Mouse (Mus musculus) liver, adult 10 weeks (tissue): ENCODE results near the gene Vmn1r4. TPM values are rescaled to one million over a fixed set of nuclear protein-coding genes. Genes with fewer than 3 reads are reported as not detected.

ENCODE experiments used
- polyA plus RNA-seq: library from polyadenylated mRNA; stranded (reverse); fragments of 350-450 nt; fragmentation: Illumina TruSeq; extraction: RNeasy Lipid Tissue Mini Kit (QIAGEN cat#74804); gene quantifications from one replicate; pipeline ENCODE4 v1.2.3, GENCODE M21; 2014; ENCODE audit warnings: low read depth, low replicate concordance

Gene Vmn1r4
- 0.42 TPM for polyA plus RNA-seq

GRCm38 (mm10) chr6:56923726-56924707 is at the start of gene Vmn1r4, which contains the start of gene Nt5c3:
Gene Vmn1r4, plus strand, starts transcription at chr6:56924015.
Gene Nt5c3, minus strand, starts transcription at chr6:56923932.

GRCm38 (mm10) chr6:56969973-56970372 is 46.2 kb downstream of the Vmn1r4 start, which contains the start of gene Vmn1r5:
Gene Vmn1r5, plus strand, starts transcription at chr6:56970273.

GRCm38 (mm10) chr6:56996943-56997342 is 73.1 kb downstream of the Vmn1r4 start, which contains the start of gene Vmn1r6:
Gene Vmn1r6, plus strand, starts transcription at chr6:56997243.

Other genes with a start within 250 kb of the Vmn1r4 start
- 46.1 TPM for gene Lsm5, start 219.3 kb upstream of the Vmn1r4 start, polyA plus RNA-seq
- 18.9 TPM for gene Avl9, start 209.1 kb upstream of the Vmn1r4 start, polyA plus RNA-seq
- 21.0 TPM for gene Kbtbd2, start 126.2 kb upstream of the Vmn1r4 start, polyA plus RNA-seq
- gene Fkbp9, start 92.0 kb upstream of the Vmn1r4 start, polyA plus RNA-seq, result 18.3 TPM
- gene Nt5c3, start 83 bp upstream of the Vmn1r4 start, polyA plus RNA-seq, result 65.5 TPM
- not detected for gene Vmn1r5, start 46.3 kb downstream of the Vmn1r4 start, polyA plus RNA-seq
- gene Vmn1r6, start 73.2 kb downstream of the Vmn1r4 start, polyA plus RNA-seq, result not detected
- gene Vmn1r7, start 101.3 kb downstream of the Vmn1r4 start, polyA plus RNA-seq, result not detected
- gene Vmn1r8, start 108.3 kb downstream of the Vmn1r4 start, polyA plus RNA-seq, result not detected
- not detected for gene Vmn1r9, start 142.8 kb downstream of the Vmn1r4 start, polyA plus RNA-seq
- gene Vmn1r10, start 185.4 kb downstream of the Vmn1r4 start, polyA plus RNA-seq, result not detected
- not detected for gene Vmn1r11, start 209.4 kb downstream of the Vmn1r4 start, polyA plus RNA-seq
- gene Vmn1r12, start 232.9 kb downstream of the Vmn1r4 start, polyA plus RNA-seq, result not detected